Mouse (Mus musculus): ENCODE data around the gene Ttc9b. TPM values are rescaled to one million over a fixed set of nuclear protein-coding genes. Genes with fewer than 3 reads are reported as not detected.

The Ttc9b gene
- 9.3 and 10.2 TPM in 2 replicates for polyA plus RNA-seq (2014; fragmentation: Nextera tagmentation; extraction: Ambion mirVana)

GRCm38 (mm10) chr7:27653681-27654437 is at the start of gene Ttc9b:
TSS of gene Ttc9b (plus strand) at chr7:27653915.
- Histone ChIP-seq H3K4me3 (ENCODE audit: low read depth, low read length) (peak within 1 kb of the TSS; percentile 49), H3K27me3 (ENCODE audit: control insufficient read depth, insufficient read depth, low read length) (peaks cover 36% of the 10 kb centered on the region), H3K4me1 (ENCODE audit: control insufficient read depth, insufficient read depth, low read length) (0 out of 2 replicates have a peak, but pooled peaks cover 4% of the 10 kb centered on the region), H3K36me3 (ENCODE audit: control insufficient read depth, insufficient read depth, low read length) (peaks cover 2% of the 10 kb centered on the region), H3K9ac (ENCODE audit: low read length) (peak within 1 kb of the TSS; percentile 64), H3K9me3 (ENCODE audit: control insufficient read depth, low read length) (no peaks in the 10 kb centered on the region), H3K4me2 (peak within 1 kb of the TSS; percentile 83), H3K27ac (ENCODE audit: low read depth, low read length) (peak within 1 kb of the TSS; percentile 32)
- WGBS = 4% methylated on average over 50 of the region's 62 CpGs
- ATAC-seq (ENCODE audit: low FRiP score) (peak; percentile 72), DNase-seq (ENCODE audit: low spot score, missing footprints) (peak; percentile 97)

GRCm38 (mm10) chr7:27604661-27605348 is 48.9 kb upstream of the Ttc9b start:
- Histone ChIP-seq H3K9me3 (ENCODE audit: control insufficient read depth, low read length) (no peaks in the 10 kb centered on the region), H3K4me2 (no peak overlapping the region), H3K27ac (ENCODE audit: low read depth, low read length) (no peak overlapping the region), H3K27me3 (ENCODE audit: control insufficient read depth, insufficient read depth, low read length) (no peaks in the 10 kb centered on the region), H3K4me3 (ENCODE audit: low read depth, low read length) (no peak overlapping the region), H3K4me1 (ENCODE audit: control insufficient read depth, insufficient read depth, low read length) (no peaks in the 10 kb centered on the region), H3K9ac (ENCODE audit: low read length) (no peak overlapping the region), H3K36me3 (ENCODE audit: control insufficient read depth, insufficient read depth, low read length) (no peaks in the 10 kb centered on the region; the same call in 1 of the 2 replicates)
- ATAC-seq (ENCODE audit: low FRiP score) (no peak), DNase-seq (ENCODE audit: low spot score, missing footprints) (no peak)
- WGBS = 55% methylated on average over 5 of the region's 5 CpGs

- Histone ChIP-seq H3K4me1 (ENCODE audit: control insufficient read depth, insufficient read depth, low read length) (no peaks in the 10 kb centered on the region), H3K36me3 (ENCODE audit: control insufficient read depth, insufficient read depth, low read length) (peaks cover 4% of the 10 kb centered on the region), H3K4me2 (no peak overlapping the region), H3K27me3 (ENCODE audit: control insufficient read depth, insufficient read depth, low read length) (no peaks in the 10 kb centered on the region), H3K9ac (ENCODE audit: low read length) (no peak overlapping the region), H3K9me3 (ENCODE audit: control insufficient read depth, low read length) (no peaks in the 10 kb centered on the region), H3K4me3 (ENCODE audit: low read depth, low read length) (no peak overlapping the region), H3K27ac (ENCODE audit: low read depth, low read length) (no peak overlapping the region)
- ATAC-seq (ENCODE audit: low FRiP score) = no peak
- peak; percentile 59 for DNase-seq (ENCODE audit: low spot score, missing footprints)
- WGBS = 80% methylated on average over 9 of the region's 9 CpGs
Measured at GRCm38 (mm10) chr7:27605499-27606285, 48.0 kb upstream of the Ttc9b start.

GRCm38 (mm10) chr7:27606481-27607254 is 47.0 kb upstream of the Ttc9b start:
- Histone ChIP-seq H3K27me3 (ENCODE audit: control insufficient read depth, insufficient read depth, low read length) (no peaks in the 10 kb centered on the region), H3K9me3 (ENCODE audit: control insufficient read depth, low read length) (no peaks in the 10 kb centered on the region), H3K4me3 (ENCODE audit: low read depth, low read length) (no peak overlapping the region), H3K4me1 (ENCODE audit: control insufficient read depth, insufficient read depth, low read length) (no peaks in the 10 kb centered on the region), H3K36me3 (ENCODE audit: control insufficient read depth, insufficient read depth, low read length) (peaks cover 4% of the 10 kb centered on the region), H3K27ac (ENCODE audit: low read depth, low read length) (no peak overlapping the region), H3K9ac (ENCODE audit: low read length) (0 out of 2 replicates have a peak overlapping the region, but pooled peaks have one; percentile 20), H3K4me2 (no peak overlapping the region)
- no peak for ATAC-seq (ENCODE audit: low FRiP score)
- 76% methylated on average over 10 of the region's 10 CpGs for WGBS
- DNase-seq (ENCODE audit: low spot score, missing footprints) = peak; percentile 60

- no peak overlapping the region for H3K9ac ChIP-seq (ENCODE audit: low read length)
- H3K4me1 ChIP-seq (ENCODE audit: control insufficient read depth, insufficient read depth, low read length) = no peaks in the 10 kb centered on the region
- H3K4me3 ChIP-seq (ENCODE audit: low read depth, low read length) = no peak overlapping the region
- DNase-seq (ENCODE audit: low spot score, missing footprints) = no peak
- H3K9me3 ChIP-seq (ENCODE audit: control insufficient read depth, low read length) = no peaks in the 10 kb centered on the region
- H3K27ac ChIP-seq (ENCODE audit: low read depth, low read length) = no peak overlapping the region
- 88% methylated on average over 5 of the region's 5 CpGs for WGBS
- H3K27me3 ChIP-seq (ENCODE audit: control insufficient read depth, insufficient read depth, low read length) = no peaks in the 10 kb centered on the region
- no peak overlapping the region for H3K4me2 ChIP-seq
- H3K36me3 ChIP-seq (ENCODE audit: control insufficient read depth, insufficient read depth, low read length) = peaks cover 4% of the 10 kb centered on the region
- no peak for ATAC-seq (ENCODE audit: low FRiP score)
Measured at GRCm38 (mm10) chr7:27607580-27607979, 46.1 kb upstream of the Ttc9b start.

- peaks cover 4% of the 10 kb centered on the region for H3K36me3 ChIP-seq (ENCODE audit: control insufficient read depth, insufficient read depth, low read length)
- H3K9me3 ChIP-seq (ENCODE audit: control insufficient read depth, low read length) = no peaks in the 10 kb centered on the region
- DNase-seq (ENCODE audit: low spot score, missing footprints) (peak; percentile 64), ATAC-seq (ENCODE audit: low FRiP score) (no peak)
- H3K4me1 ChIP-seq (ENCODE audit: control insufficient read depth, insufficient read depth, low read length) = no peaks in the 10 kb centered on the region
- no peak overlapping the region for H3K27ac ChIP-seq (ENCODE audit: low read depth, low read length)
- H3K9ac ChIP-seq (ENCODE audit: low read length) = no peak overlapping the region
- no peaks in the 10 kb centered on the region for H3K27me3 ChIP-seq (ENCODE audit: control insufficient read depth, insufficient read depth, low read length)
- no peak overlapping the region for H3K4me2 ChIP-seq
- WGBS = 92% methylated on average over 3 of the region's 3 CpGs
- no peak overlapping the region for H3K4me3 ChIP-seq (ENCODE audit: low read depth, low read length)
Measured at GRCm38 (mm10) chr7:27608130-27608529, 45.6 kb upstream of the Ttc9b start.

- Histone ChIP-seq H3K4me2 (no peak overlapping the region), H3K36me3 (ENCODE audit: control insufficient read depth, insufficient read depth, low read length) (peaks cover 4% of the 10 kb centered on the region), H3K4me3 (ENCODE audit: low read depth, low read length) (no peak overlapping the region), H3K4me1 (ENCODE audit: control insufficient read depth, insufficient read depth, low read length) (peaks cover 5% of the 10 kb centered on the region), H3K9ac (ENCODE audit: low read length) (no peak overlapping the region), H3K27me3 (ENCODE audit: control insufficient read depth, insufficient read depth, low read length) (no peaks in the 10 kb centered on the region), H3K27ac (ENCODE audit: low read depth, low read length) (no peak overlapping the region), H3K9me3 (ENCODE audit: control insufficient read depth, low read length) (no peaks in the 10 kb centered on the region)
- no peak for DNase-seq (ENCODE audit: low spot score, missing footprints)
- no peak for ATAC-seq (ENCODE audit: low FRiP score)
- 95% methylated on average over 4 of the region's 4 CpGs for WGBS
Measured at GRCm38 (mm10) chr7:27609285-27609684, 44.4 kb upstream of the Ttc9b start.

- 86% methylated on average over 2 of the region's 2 CpGs for WGBS
- no peak overlapping the region for H3K4me2 ChIP-seq
- H3K27ac ChIP-seq (ENCODE audit: low read depth, low read length) = no peak overlapping the region
- ATAC-seq (ENCODE audit: low FRiP score) = no peak
- H3K27me3 ChIP-seq (ENCODE audit: control insufficient read depth, insufficient read depth, low read length) = no peaks in the 10 kb centered on the region
- no peak overlapping the region for H3K4me3 ChIP-seq (ENCODE audit: low read depth, low read length)
- H3K4me1 ChIP-seq (ENCODE audit: control insufficient read depth, insufficient read depth, low read length) = peaks cover 5% of the 10 kb centered on the region
- no peaks in the 10 kb centered on the region for H3K9me3 ChIP-seq (ENCODE audit: control insufficient read depth, low read length)
- H3K36me3 ChIP-seq (ENCODE audit: control insufficient read depth, insufficient read depth, low read length) = peaks cover 4% of the 10 kb centered on the region
- DNase-seq (ENCODE audit: low spot score, missing footprints) = no peak
- no peak overlapping the region for H3K9ac ChIP-seq (ENCODE audit: low read length)
Measured at GRCm38 (mm10) chr7:27609688-27610087, 44.0 kb upstream of the Ttc9b start.

All from midbrain, embryonic 11.5 days (tissue).